Mouse (Mus musculus) CH12.LX (cell line): Measurements from ENCODE around the gene Ankrd11.

Experiments used
- CTCF ChIP-seq, 2 experiments: IDR thresholded peaks in 1 of 2; conservative IDR thresholded peaks in 1 of 2; 2 replicates each; pipeline ENCODE4 v1.5.1; 2011 to 2012; ENCODE audit warnings: low read depth in 2 of 2, low read length in 2 of 2, improper control_type of control experiment in 1 of 2, inconsistent platforms in 1 of 2, mild to moderate bottlenecking in 1 of 2, moderate library complexity in 1 of 2
- MAFK ChIP-seq: IDR thresholded peaks from 2 replicates; pipeline ENCODE4 v1.6.1; 2011; ENCODE audit warnings: low read length, improper control_type of control experiment; ENCODE audit not compliant: insufficient replicate concordance
- POLR2A ChIP-seq: IDR thresholded peaks from 2 replicates; pipeline ENCODE4 v1.6.1; 2011; ENCODE audit warnings: low read depth, mild to moderate bottlenecking, improper control_type of control experiment, low read length
- ZC3H11A ChIP-seq: IDR thresholded peaks from 2 replicates; pipeline ENCODE4 v1.6.1; 2012; ENCODE audit warnings: low read depth, mild to moderate bottlenecking, inconsistent platforms, low read length, improper control_type of control experiment
- ZMIZ1 ChIP-seq: IDR thresholded peaks from 2 replicates; pipeline ENCODE4 v1.6.1; 2012; ENCODE audit warnings: low read depth, mild to moderate bottlenecking, inconsistent platforms, low read length, improper control_type of control experiment
- ZNF384 ChIP-seq: IDR thresholded peaks from 2 replicates; pipeline ENCODE4 v1.6.1; 2012; ENCODE audit warnings: low read depth, low read length, improper control_type of control experiment, inconsistent platforms

GRCm38 (mm10) chr8:123036956-123037355 is 5.1 kb downstream of the Ankrd11 start:
- no peak for TF ChIP-seq CTCF (conservative IDR thresholded peaks at IDR 0.05 in 1 of 2, IDR thresholded peaks at IDR 0.05 in 1 of 2; ENCODE audit: low read depth in 2 of 2, low read length in 2 of 2)
- no peak for TF ChIP-seq ZC3H11A
- no peak for TF ChIP-seq MAFK
- no peak for TF ChIP-seq POLR2A
- no peak for TF ChIP-seq ZNF384
- TF ChIP-seq ZMIZ1 = no peak
